Mouse (Mus musculus) induced T-regulatory cell, adult 2 months (primary cell): ENCODE measurements around the gene Hoxc10.

ENCODE experiments used
- DNase-seq: peaks from one replicate; pipeline ENCODE4 v3.0.0-alpha.2; 2012; ENCODE audit warnings: low read depth

The Hoxc10 gene

GRCm38 (mm10) chr15:102990461-102991397, 24.1 kb downstream of the Hoxc10 start, which contains the start of gene Hoxc8:
Gene Hoxc8 (plus strand): TSS chr15:102990607.
- no peak for DNase-seq

DNA sequence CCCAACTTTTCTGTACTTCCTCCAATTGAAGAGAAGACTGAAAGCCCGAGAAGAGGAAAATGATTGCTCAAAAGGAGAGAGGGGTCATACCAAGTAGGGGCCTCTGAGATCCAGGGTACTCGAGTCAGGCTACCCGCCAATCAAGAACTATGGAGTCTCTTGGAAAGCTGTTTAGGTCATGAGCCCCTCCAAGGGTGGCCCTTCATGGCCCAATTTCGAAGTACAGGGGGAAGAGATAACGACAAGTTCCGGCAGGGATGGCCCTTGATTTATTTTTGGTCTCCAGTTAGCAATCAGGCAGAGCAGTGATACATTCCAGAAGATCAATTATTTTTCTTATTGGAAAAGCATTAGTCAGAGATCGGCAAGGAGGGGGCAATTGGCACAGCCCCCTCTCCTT, 25.2 kb downstream of the Hoxc10 start:
- DNase-seq, result no peak

GRCm38 (mm10) chr15:102992206-102992605, 25.6 kb downstream of the Hoxc10 start:
- no peak for DNase-seq

DNA sequence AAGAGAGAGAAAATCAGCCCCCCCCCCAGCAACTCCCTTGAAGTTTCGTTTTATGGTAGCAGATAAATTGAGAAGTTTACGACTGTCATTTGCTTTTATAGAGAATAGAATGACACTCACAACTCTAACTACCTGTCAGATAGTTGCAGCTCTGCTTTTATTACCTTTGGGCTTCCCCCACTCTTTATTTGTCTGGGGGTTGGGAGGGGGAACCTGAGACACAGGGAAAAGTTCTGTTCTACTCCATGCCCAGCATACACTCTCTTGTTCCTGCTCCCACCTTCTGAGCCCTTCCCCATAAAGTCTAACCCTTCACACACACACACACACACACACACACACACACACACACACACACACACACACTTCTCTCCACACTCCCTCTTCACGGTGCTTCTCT, 26.3 kb downstream of the Hoxc10 start:
- no peak for DNase-seq

DNA sequence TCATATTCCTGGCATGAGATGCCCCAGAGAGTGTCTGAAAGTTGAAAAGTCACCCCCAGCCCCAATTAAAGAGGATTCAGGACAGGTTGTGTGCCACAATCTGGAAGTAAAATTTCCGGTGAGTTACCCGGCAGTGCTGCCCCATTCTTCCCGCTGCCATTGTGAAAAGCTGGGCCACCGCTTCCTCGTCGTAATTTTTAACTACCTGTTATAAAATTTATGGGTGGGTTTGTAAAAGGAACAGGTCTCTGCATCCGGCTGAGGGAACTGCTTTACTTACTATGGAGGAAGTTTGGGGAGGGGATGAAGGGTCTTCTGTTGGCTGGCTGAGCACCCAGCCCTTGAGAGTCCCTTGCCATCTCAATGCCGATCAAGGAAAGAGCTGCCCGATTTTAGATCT, 30.0 kb downstream of the Hoxc10 start:
- DNase-seq, result no peak

DNA sequence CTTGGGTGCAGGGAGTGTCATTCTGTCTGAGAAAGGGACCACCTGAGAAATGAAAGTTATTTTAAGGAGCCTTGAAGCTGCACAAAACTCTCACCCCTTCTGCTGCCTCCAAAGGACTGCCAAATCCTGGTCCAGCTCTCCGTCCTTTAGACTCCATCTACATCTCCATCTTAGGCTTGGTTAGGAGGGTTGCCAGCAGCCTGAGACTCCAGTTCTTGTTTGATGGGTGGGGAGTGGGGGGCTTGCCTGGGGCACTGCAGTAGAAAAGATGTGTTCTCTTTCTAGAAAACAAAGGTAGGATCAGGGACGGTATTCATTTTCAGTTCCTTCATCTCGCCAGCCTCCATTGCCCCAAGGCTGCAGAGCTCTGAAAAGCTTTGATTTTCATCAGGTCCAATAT, 30.8 kb downstream of the Hoxc10 start:
- DNase-seq, result no peak

GRCm38 (mm10) chr15:102997939-102998355, 31.4 kb downstream of the Hoxc10 start, which contains the start of gene Hoxc6:
Gene Hoxc6 (plus strand): TSS chr15:102998257.
- DNase-seq, result no peak

- no peak for DNase-seq
Observed at GRCm38 (mm10) chr15:102998608-102999182, 32.1 kb downstream of the Hoxc10 start.

DNA sequence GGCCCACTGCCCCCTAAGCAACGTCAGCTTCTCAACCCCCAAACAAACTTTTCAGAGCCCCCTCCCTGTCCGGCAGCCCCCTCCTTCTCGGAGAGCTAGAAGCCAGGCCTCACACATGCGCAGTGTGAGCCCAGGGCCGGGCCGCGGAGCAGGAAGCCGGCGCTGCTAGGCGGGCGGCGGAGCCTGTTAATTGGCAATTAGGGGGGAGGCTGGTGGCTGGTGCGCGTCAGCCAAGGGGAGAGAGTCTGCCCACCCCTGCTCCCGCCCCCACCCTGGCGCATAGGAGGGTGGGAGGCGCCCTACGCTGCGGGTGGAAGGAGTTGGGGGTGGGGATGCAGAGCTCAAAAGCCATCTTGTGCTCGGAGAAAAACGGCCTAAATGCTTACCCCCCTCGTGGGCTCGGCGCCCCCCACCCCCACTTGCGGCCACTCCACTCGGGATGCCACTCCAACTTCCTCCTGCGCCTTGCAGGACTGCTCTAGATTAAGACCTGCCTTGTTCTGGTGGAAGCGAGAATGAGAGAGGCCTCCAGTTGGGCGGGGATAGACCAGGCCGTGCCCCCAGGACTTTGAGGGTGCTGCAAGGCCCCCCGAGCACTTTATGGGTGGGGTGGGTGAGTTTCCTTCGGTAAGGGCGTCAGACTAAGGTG, 32.7 kb downstream of the Hoxc10 start:
- peak; percentile 72 for DNase-seq

- no peak for DNase-seq
Observed at GRCm38 (mm10) chr15:102999955-103000354, 33.4 kb downstream of the Hoxc10 start.

- DNase-seq, result no peak
Observed at GRCm38 (mm10) chr15:103000501-103000901, 33.9 kb downstream of the Hoxc10 start.

- DNase-seq, result no peak
Observed at GRCm38 (mm10) chr15:103001370-103001769, 34.8 kb downstream of the Hoxc10 start.

GRCm38 (mm10) chr15:103002156-103002555, 35.6 kb downstream of the Hoxc10 start:
- DNase-seq, result no peak

DNA sequence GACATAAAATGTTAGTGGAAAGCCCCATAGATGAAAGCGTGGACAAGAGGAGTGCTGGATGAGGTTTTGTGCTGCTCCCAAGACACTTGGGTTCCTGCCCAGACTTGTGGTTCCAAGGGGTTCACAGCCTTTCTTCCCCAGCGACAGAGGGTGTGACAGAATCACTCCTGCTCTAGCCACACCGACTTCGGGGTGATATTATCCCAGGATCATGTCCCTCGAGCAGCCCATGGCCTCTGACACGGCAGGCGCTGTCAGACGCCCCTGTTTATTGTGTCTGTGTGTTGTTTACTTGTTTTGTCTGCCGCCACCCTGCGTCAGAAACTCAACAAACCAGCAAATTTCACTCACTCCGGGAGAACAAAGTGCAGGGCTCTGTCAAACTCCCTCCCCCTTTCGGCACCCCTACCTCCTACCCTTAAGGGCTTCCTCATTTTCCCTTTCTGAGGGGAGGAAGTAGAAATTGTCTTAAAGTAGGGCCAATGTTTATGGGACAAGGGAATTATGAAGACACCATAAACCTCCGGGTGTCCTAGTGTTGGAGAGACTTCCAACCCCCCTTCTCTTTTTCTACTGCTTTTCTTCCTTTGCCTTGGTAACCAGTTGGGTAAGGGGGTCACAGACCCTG, 36.3 kb downstream of the Hoxc10 start:
- DNase-seq, result no peak

DNA sequence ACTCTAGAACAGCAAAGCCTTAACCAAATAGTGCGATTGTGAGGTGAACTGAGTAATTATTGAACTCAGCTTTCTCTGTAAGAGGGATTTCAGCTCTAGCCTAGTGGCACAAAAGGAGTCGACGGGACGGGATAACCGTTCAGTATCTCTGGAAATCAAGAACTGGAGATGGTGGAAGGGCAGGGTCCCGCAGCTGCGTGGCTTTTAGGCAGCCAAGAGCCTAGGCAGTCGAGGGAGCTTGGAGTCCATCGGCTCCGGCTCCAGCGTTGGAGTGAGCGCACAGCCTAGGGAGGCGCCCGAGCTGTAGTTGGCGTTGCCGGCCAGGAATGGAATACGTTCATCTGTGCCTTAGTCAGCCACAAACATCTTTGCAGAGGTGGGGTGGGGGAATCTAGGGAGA, 38.7 kb downstream of the Hoxc10 start:
- DNase-seq, result no peak

- DNase-seq, result no peak
Observed at GRCm38 (mm10) chr15:103005797-103006196, 39.2 kb downstream of the Hoxc10 start.

DNA sequence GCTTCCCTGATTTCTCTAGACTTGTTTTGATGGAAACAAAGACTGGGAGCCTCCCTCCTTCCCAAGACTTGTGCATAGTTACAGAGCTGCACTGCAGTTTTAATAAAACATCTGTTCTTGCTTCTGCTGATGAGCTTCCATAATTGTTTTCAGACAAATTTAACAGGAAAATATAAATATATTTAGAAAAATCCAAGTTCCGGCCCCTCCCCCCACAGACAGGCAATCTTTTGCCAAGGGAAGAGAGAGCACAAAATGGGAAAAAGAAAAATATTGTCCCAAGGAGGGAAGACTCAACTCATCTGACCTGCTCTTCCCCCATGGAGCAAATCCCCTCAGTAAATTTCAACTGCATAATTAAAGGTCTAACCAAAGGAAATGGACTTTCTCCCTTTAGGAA, 39.7 kb downstream of the Hoxc10 start:
- DNase-seq, result no peak

DNA sequence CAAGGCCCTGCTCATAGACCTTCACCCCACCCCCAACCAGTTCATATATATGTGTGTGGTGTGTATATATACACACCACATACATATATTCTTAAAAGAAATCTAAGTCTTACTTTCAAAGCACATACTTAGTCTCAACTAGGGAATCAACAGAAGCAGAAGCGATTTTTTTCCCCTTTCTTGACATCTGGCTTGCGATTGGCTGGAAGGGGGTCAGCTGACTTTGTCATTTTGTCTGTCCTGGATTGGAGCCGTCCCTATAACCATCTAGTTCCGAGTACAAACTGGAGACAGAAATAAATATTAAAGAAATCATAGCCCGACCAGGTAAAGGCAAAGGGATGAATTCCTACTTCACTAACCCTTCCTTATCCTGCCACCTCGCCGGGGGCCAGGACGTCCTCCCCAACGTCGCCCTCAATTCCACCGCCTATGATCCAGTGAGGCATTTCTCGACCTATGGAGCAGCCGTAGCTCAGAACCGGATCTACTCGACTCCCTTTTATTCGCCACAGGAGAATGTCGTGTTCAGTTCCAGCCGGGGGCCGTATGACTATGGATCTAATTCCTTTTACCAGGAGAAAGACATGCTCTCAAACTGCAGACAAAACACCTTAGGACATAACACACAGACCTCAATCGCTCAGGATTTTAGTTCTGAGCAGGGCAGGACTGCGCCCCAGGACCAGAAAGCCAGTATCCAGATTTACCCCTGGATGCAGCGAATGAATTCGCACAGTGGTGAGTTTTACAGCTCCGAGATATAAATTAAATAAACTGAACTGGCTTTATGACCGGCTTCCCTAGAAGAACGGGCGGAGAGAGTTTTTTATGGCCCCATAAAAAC, 42.9 kb downstream of the Hoxc10 start:
- no peak for DNase-seq

GRCm38 (mm10) chr15:103010112-103010846, 43.7 kb downstream of the Hoxc10 start:
- no peak for DNase-seq

DNA sequence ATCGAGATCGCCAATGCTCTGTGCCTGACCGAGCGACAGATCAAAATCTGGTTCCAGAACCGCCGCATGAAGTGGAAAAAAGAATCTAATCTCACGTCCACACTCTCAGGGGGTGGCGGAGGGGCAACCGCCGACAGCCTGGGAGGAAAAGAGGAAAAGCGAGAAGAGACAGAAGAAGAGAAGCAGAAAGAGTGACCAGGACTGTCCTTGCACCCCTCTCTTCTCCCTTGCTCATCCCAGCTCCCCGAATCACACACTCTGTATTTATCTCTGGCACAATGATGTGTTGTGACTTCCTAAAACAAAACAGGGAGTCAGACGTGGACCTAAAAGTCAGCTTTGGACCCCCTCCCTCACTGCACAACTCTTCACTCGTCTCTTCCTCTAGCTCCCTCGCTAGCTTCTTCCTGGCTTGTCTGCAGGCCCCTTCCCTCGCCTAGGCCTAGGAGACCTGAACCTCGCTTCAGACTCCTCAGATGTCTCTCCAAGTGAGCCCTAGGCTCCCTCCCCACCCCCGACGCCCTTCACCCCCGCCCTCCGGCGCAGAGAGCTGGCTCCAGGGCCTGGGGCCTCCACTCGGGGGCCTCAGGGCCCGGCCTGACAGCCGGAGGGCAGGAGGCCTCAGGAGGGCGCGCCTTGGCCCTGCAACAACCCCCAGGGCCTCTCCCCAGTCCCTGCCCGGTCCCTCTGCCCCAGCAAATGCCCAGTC, 44.4 kb downstream of the Hoxc10 start:
- DNase-seq, result no peak
